Mouse (Mus musculus): ENCODE data around the gene Cdca7l. TPM values are rescaled to one million over a fixed set of nuclear protein-coding genes. Genes with fewer than 3 reads are reported as not detected.

The Cdca7l gene
- polyA plus RNA-seq, 1 experiment = 5.2 TPM

GRCm38 (mm10) chr12:117808355-117809326 lies 4.6 kb downstream of the Cdca7l start:
- WGBS = 62% methylated on average over 17 of the region's 17 CpGs
- DNase-seq (ENCODE audit: low read depth, low spot score) = no peak

GRCm38 (mm10) chr12:117809327-117810017 lies 5.4 kb downstream of the Cdca7l start:
- DNase-seq (ENCODE audit: low read depth, low spot score) = no peak
- 52% methylated on average over 10 of the region's 10 CpGs for WGBS

GRCm38 (mm10) chr12:117810074-117810473 lies 6.0 kb downstream of the Cdca7l start:
- no peak for DNase-seq (ENCODE audit: low read depth, low spot score)
- 27% methylated on average over 11 of the region's 11 CpGs for WGBS

- DNase-seq (ENCODE audit: low read depth, low spot score) = no peak
- WGBS = 49% methylated on average over 4 of the region's 4 CpGs
Observed at GRCm38 (mm10) chr12:117820138-117820858, 16.2 kb downstream of the Cdca7l start.

- no peak for DNase-seq (ENCODE audit: low read depth, low spot score)
Observed at GRCm38 (mm10) chr12:117820859-117821221, 16.8 kb downstream of the Cdca7l start.

GRCm38 (mm10) chr12:117821394-117821793 lies 17.3 kb downstream of the Cdca7l start:
- 56% methylated on average over 1 of the region's 1 CpGs for WGBS

GRCm38 (mm10) chr12:117828350-117828749 lies 24.3 kb downstream of the Cdca7l start:
- 13% methylated on average over 3 of the region's 3 CpGs for WGBS

More at GRCm38 (mm10) chr12:117821394-117821793, 17.3 kb downstream of the Cdca7l start:
- DNase-seq (ENCODE audit: low read depth, low spot score) = no peak

GRCm38 (mm10) chr12:117831351-117831961 lies 27.4 kb downstream of the Cdca7l start:
- DNase-seq (ENCODE audit: low read depth, low spot score) = no peak
- 30% methylated on average over 8 of the region's 8 CpGs for WGBS

More at GRCm38 (mm10) chr12:117828350-117828749, 24.3 kb downstream of the Cdca7l start:
- no peak for DNase-seq (ENCODE audit: low read depth, low spot score)

- DNase-seq (ENCODE audit: low read depth, low spot score) = no peak
- WGBS = 50% methylated on average over 5 of the region's 5 CpGs
Observed at GRCm38 (mm10) chr12:117832190-117832589, 28.1 kb downstream of the Cdca7l start.

GRCm38 (mm10) chr12:117834652-117835051 lies 30.6 kb downstream of the Cdca7l start:
- DNase-seq (ENCODE audit: low read depth, low spot score) = no peak
- WGBS = 80% methylated on average over 2 of the region's 2 CpGs

- WGBS = 77% methylated on average over 10 of the region's 10 CpGs
- DNase-seq (ENCODE audit: low read depth, low spot score) = no peak
Observed at GRCm38 (mm10) chr12:117835371-117835770, 31.3 kb downstream of the Cdca7l start.

GRCm38 (mm10) chr12:117837376-117837775 lies 33.3 kb downstream of the Cdca7l start:
- WGBS = 76% methylated on average over 4 of the region's 4 CpGs
- DNase-seq (ENCODE audit: low read depth, low spot score) = no peak

- DNase-seq (ENCODE audit: low read depth, low spot score) = no peak
- 51% methylated on average over 1 of the region's 1 CpGs for WGBS
Observed at GRCm38 (mm10) chr12:117840705-117841104, 36.6 kb downstream of the Cdca7l start.

GRCm38 (mm10) chr12:117842676-117843075 lies 38.6 kb downstream of the Cdca7l start:
- WGBS = 81% methylated on average over 1 of the region's 1 CpGs

GRCm38 (mm10) chr12:117843302-117844074 lies 39.4 kb downstream of the Cdca7l start:
- no peak for DNase-seq (ENCODE audit: low read depth, low spot score)
- WGBS = 1% methylated on average over 75 of the region's 75 CpGs

More at GRCm38 (mm10) chr12:117842676-117843075, 38.6 kb downstream of the Cdca7l start:
- DNase-seq (ENCODE audit: low read depth, low spot score) = no peak

- WGBS = under 1% methylated on average over 15 of the region's 15 CpGs
- DNase-seq (ENCODE audit: low read depth, low spot score) = no peak
Observed at GRCm38 (mm10) chr12:117844075-117844408, 40.0 kb downstream of the Cdca7l start.

GRCm38 (mm10) chr12:117844917-117845316 lies 40.8 kb downstream of the Cdca7l start:
- no peak for DNase-seq (ENCODE audit: low read depth, low spot score)
- WGBS = 28% methylated on average over 2 of the region's 2 CpGs

- no peak for DNase-seq (ENCODE audit: low read depth, low spot score)
- WGBS = 95% methylated on average over 6 of the region's 6 CpGs
Observed at GRCm38 (mm10) chr12:117848621-117849020, 44.5 kb downstream of the Cdca7l start.

GRCm38 (mm10) chr12:117850472-117850871 lies 46.4 kb downstream of the Cdca7l start:
- WGBS = 81% methylated on average over 10 of the region's 10 CpGs
- no peak for DNase-seq (ENCODE audit: low read depth, low spot score)
